Mouse (Mus musculus) MEL (cell line): Measurements from ENCODE around the gene Srp9.
A peak's percentile ranks its signal among the peaks of the same experiment; 100 is the strongest.

Source experiments
- CTCF ChIP-seq, 3 experiments: IDR thresholded peaks in 2 of 3; conservative IDR thresholded peaks in 1 of 3; 2 replicates each; pipeline ENCODE4 v1.5.1; 2011 to 2012; ENCODE audit warnings: low read length in 3 of 3, low read depth in 2 of 3, mild to moderate bottlenecking in 2 of 3, improper control_type of control experiment in 1 of 3, inconsistent platforms in 1 of 3, mixed read lengths in 1 of 3, moderate library complexity in 1 of 3; ENCODE audit not compliant: control insufficient read depth in 1 of 3, insufficient read depth in 1 of 3, poor library complexity in 1 of 3, severe bottlenecking in 1 of 3
- EP300 ChIP-seq, 2 experiments: IDR thresholded peaks; 2 replicates each; pipeline ENCODE4 v1.6.1; 2011; ENCODE audit warnings: improper control_type of control experiment in 2 of 2, low read length in 2 of 2, low read depth in 1 of 2, mild to moderate bottlenecking in 1 of 2
- GATA1 ChIP-seq: IDR thresholded peaks from 2 replicates; pipeline ENCODE4 v1.6.1; 2011; ENCODE audit warnings: low read depth, low read length, improper control_type of control experiment
- HCFC1 ChIP-seq: IDR thresholded peaks from 2 replicates; pipeline ENCODE4 v1.6.1; 2012; ENCODE audit warnings: low read depth, mild to moderate bottlenecking, inconsistent platforms, low read length, improper control_type of control experiment, moderate library complexity
- KAT2A ChIP-seq: conservative IDR thresholded peaks from 2 replicates; pipeline ENCODE4 v1.6.1; 2012; ENCODE audit warnings: low read depth, low read length, improper control_type of control experiment, inconsistent platforms
- MAFK ChIP-seq: IDR thresholded peaks from 2 replicates; pipeline ENCODE4 v1.6.1; 2011; ENCODE audit warnings: low read depth, mild to moderate bottlenecking, low read length, improper control_type of control experiment, borderline replicate concordance
- MYB ChIP-seq: IDR thresholded peaks from 2 replicates; pipeline ENCODE4 v1.6.1; 2011; ENCODE audit warnings: mild to moderate bottlenecking, low read depth, low read length, improper control_type of control experiment
- POLR2A ChIP-seq, 2 experiments: IDR thresholded peaks; 2 replicates each; pipeline ENCODE4 v1.6.1; 2011 to 2012; ENCODE audit warnings: low read length in 2 of 2, mild to moderate bottlenecking in 2 of 2, control low read depth in 1 of 2, improper control_type of control experiment in 1 of 2, low read depth in 1 of 2, moderate library complexity in 1 of 2; ENCODE audit not compliant: control insufficient read depth in 1 of 2, insufficient read depth in 1 of 2, poor library complexity in 1 of 2
- POLR2AphosphoS2 ChIP-seq: IDR thresholded peaks from 2 replicates; pipeline ENCODE4 v1.6.1; 2011; ENCODE audit warnings: low read length, improper control_type of control experiment
- TBP ChIP-seq: IDR thresholded peaks from 2 replicates; pipeline ENCODE4 v1.8.0; 2011; ENCODE audit warnings: low read depth, low read length, improper control_type of control experiment
- TCF12 ChIP-seq: IDR thresholded peaks from 2 replicates; pipeline ENCODE4 v1.6.1; 2014; ENCODE audit warnings: low read depth, mild to moderate bottlenecking, inconsistent platforms, low read length, improper control_type of control experiment, moderate library complexity

DNA sequence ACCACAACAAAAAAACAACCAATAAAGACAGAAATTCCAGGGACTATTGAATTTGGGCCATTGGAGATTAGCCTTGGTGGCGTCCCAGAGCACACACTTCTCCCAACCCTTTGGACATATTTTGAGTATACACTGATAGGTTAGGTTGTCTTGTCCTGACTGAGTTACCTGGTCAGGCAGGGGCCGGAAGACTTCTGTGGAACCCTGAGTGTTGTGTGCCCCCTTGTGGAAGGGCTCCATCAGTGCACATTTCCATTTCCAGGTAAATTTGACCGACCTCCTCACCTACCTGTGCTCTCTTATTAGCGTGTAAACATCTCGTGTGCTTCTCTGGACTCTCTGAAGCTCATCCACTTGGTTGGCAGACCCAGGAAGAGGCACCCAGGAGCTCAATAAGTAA, 9.3 kb upstream of the Srp9 start:
- TF ChIP-seq TCF12 (no peak), EP300 (IDR thresholded peaks at IDR 0.05; ENCODE audit: low read depth in 1 of 2, low read length in 2 of 2) (no peak), CTCF (IDR thresholded peaks at IDR 0.05 in 2 of 3, conservative IDR thresholded peaks at IDR 0.05 in 1 of 3; ENCODE audit: control insufficient read depth in 1 of 3, insufficient read depth in 1 of 3, low read depth in 2 of 3, low read length in 3 of 3, poor library complexity in 1 of 3, severe bottlenecking in 1 of 3) (peak; percentile 42 to 65 (median 63); a peak in 5 of 6 replicates), POLR2AphosphoS2 (no peak), HCFC1 (no peak), GATA1 (no peak), POLR2A (IDR thresholded peaks at IDR 0.05; ENCODE audit: control insufficient read depth in 1 of 2, insufficient read depth in 1 of 2, low read depth in 1 of 2, low read length in 2 of 2, poor library complexity in 1 of 2) (no peak), MYB (no peak), MAFK (no peak), KAT2A (no peak), TBP (no peak)
